In genomic region chr4:154925413-154925812, GRCm38 (mm10) we compare ENCODE assay signal across 1 mouse cellular context.
TF ChIP-seq lines count a peak whose summit lies in the region.

No protein-coding gene starts in this region.

TF ChIP-seq in MEL, 35 proteins besides CTCF, POLR2A, EP300 and RAD21:
- TF ChIP-seq SMC3 (IDR thresholded peaks at IDR 0.05; ENCODE audit: low read depth, low read length) (peak; percentile 23; the same call in 1 of the 2 replicates), MAFK (IDR thresholded peaks at IDR 0.05; ENCODE audit: borderline replicate concordance, low read depth, low read length) (no peak)
TF ChIP-seq in MEL: peak in this region for 1.
